Mouse (Mus musculus) adrenal gland, postnatal 36 days (tissue): ENCODE results near the gene Phlda2. TPM values are rescaled to one million over a fixed set of nuclear protein-coding genes. Genes with fewer than 3 reads are reported as not detected.

Source experiments
- DNase-seq, 2 experiments: peaks; one replicate each; pipeline ENCODE4 v3.0.0; 2021; ENCODE audit warnings: mixed read lengths in 1 of 2
- total RNA-seq, 2 experiments: library from RNA; stranded (reverse); gene quantifications; 2 replicates each; pipeline ENCODE4 v1.2.3; 2021

Phlda2 gene
- total RNA-seq, 2 experiments from 2014 or later = 0.43 to 2.6 TPM

GRCm38 (mm10) chr7:143503926-143504325 is 976 bp upstream of the Phlda2 start:
- no peak for DNase-seq

GRCm38 (mm10) chr7:143501643-143502417 is 1.1 kb downstream of the Phlda2 start:
- peak; percentile 66 to 75 for DNase-seq

- no peak for DNase-seq
These were observed 2.0 kb downstream of the Phlda2 start for GRCm38 (mm10) chr7:143500912-143501311.

- DNase-seq = no peak
These were observed 4.4 kb downstream of the Phlda2 start for GRCm38 (mm10) chr7:143498584-143498983.

- no peak for DNase-seq
These were observed 7.6 kb downstream of the Phlda2 start for GRCm38 (mm10) chr7:143495104-143495961.

GRCm38 (mm10) chr7:143493616-143494126 is 9.3 kb downstream of the Phlda2 start:
- peak in 1 of 2 experiments; percentile 12 for DNase-seq

GRCm38 (mm10) chr7:143489735-143490134 is 13.2 kb downstream of the Phlda2 start:
- no peak for DNase-seq

- DNase-seq = no peak
These were observed 20.4 kb downstream of the Phlda2 start for GRCm38 (mm10) chr7:143482541-143482940.

- no peak for DNase-seq
These were observed 21.1 kb downstream of the Phlda2 start for GRCm38 (mm10) chr7:143481806-143482387.

- DNase-seq = peak; percentile 79 to 87
These were observed 22.5 kb downstream of the Phlda2 start for GRCm38 (mm10) chr7:143480498-143480897.

- DNase-seq = no peak
These were observed 25.1 kb downstream of the Phlda2 start for GRCm38 (mm10) chr7:143477800-143478199.

- DNase-seq = no peak
These were observed 26.1 kb downstream of the Phlda2 start for GRCm38 (mm10) chr7:143476702-143477335.

GRCm38 (mm10) chr7:143475876-143476275 is 27.1 kb downstream of the Phlda2 start:
- peak; percentile 64 to 76 for DNase-seq

- DNase-seq = no peak
These were observed 28.1 kb downstream of the Phlda2 start for GRCm38 (mm10) chr7:143474811-143475210.

- DNase-seq = no peak
These were observed 29.4 kb downstream of the Phlda2 start, which contains the start of gene Slc22a18 for GRCm38 (mm10) chr7:143473347-143474101. TSS of gene Slc22a18 (plus strand) at chr7:143473736.

- DNase-seq = peak; percentile 82 to 88
These were observed 33.0 kb downstream of the Phlda2 start for GRCm38 (mm10) chr7:143469946-143470345.

GRCm38 (mm10) chr7:143467714-143468113 is 35.2 kb downstream of the Phlda2 start:
- no peak for DNase-seq

- DNase-seq = peak; percentile 84 to 85
These were observed 36.8 kb downstream of the Phlda2 start for GRCm38 (mm10) chr7:143466099-143466677.

- peak; percentile 73 to 82 for DNase-seq
These were observed 38.0 kb downstream of the Phlda2 start for GRCm38 (mm10) chr7:143464811-143465560.

- DNase-seq = peak; percentile 82 to 91
These were observed 39.0 kb downstream of the Phlda2 start for GRCm38 (mm10) chr7:143463865-143464415.
